Mouse (Mus musculus): Measurements from ENCODE around the gene Serinc5. TPM values are rescaled to one million over a fixed set of nuclear protein-coding genes. Genes with fewer than 3 reads are reported as not detected.
"Not testable (repeated sequence)": the region's sequence is repeated elsewhere in the genome, so short reads cannot be mapped to it uniquely, and the experiment has no call there.

Gene Serinc5
- polyA plus RNA-seq, 1 experiment from 2014 or later = 26.7 TPM

DNA sequence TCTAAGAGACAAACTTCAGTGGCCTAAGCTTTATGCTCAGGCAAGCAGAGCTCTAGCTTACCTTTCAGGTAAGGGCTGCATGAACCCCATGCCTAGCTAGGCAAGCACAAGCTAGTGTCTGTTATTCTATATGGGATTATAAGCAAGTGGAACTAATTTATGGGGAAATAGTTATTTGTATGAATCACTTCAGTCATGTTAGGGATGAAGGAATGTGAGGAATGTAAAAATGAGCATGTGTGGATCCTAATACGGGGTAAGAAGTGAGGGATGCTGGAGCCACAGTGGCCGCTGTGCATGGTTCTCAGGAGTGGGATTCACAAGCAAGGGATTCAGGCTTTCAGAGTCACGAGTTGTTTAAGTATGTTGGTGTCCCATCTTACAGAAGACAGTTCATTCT is 64.4 kb downstream of the Serinc5 start:
- ATAC-seq = no peak
- Histone ChIP-seq H3K4me2 (no peak overlapping the region), H3K9me3 (replicated peaks) (no peaks in the 10 kb centered on the region), H3K36me3 (no peaks in the 10 kb centered on the region; the same call in 1 of the 2 replicates), H3K4me3 (no peak overlapping the region), H3K4me1 (peaks cover 23% of the 10 kb centered on the region), H3K27ac (no peak overlapping the region), H3K9ac (no peak overlapping the region), H3K27me3 (replicated peaks) (no peaks in the 10 kb centered on the region)
- 74% methylated on average over 3 of the region's 3 CpGs for WGBS (ENCODE audit: insufficient replicate concordance)

DNA sequence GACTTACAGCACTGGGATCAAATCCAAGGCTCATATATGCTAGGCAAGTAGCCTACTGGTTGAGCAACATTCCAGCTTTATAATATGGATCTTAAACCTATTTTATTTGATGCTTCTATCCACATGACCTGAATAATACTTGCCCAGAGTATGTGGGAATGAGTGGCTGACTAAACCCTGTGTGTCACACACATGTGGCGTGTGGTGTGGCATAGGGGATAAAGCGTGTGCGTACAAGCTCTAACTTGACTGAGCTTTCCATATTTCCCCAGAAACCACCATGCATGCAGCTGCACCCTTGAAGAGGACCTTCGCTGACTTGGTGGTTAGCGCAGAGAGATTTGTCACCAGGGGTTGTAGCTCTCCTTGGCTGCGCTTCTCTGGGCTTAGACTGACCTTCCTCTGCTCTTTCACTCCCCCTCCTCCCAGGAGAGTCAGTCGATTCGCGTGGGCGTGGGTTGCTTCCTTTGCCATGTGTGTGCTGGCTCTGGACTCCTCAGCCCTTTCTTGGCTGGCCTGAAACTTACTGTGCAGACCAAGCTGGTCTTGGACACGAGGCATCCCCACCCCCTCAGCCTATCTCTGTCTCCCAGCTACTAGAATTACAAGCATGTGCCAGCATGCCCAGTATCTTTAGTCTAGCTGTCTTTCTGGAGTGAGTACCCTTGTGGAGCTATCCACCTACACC is 65.2 kb downstream of the Serinc5 start:
- no peaks in the 10 kb centered on the region for H3K27me3 ChIP-seq (replicated peaks)
- H3K36me3 ChIP-seq = no peaks in the 10 kb centered on the region; the same call in 1 of the 2 replicates
- no peak overlapping the region for H3K4me3 ChIP-seq
- ATAC-seq = peak; percentile 61
- H3K27ac ChIP-seq = no peak overlapping the region
- H3K9me3 ChIP-seq (replicated peaks) = no peaks in the 10 kb centered on the region
- WGBS (ENCODE audit: insufficient replicate concordance) = 70% methylated on average over 11 of the region's 11 CpGs
- H3K4me2 ChIP-seq = no peak overlapping the region
- peaks cover 23% of the 10 kb centered on the region for H3K4me1 ChIP-seq
- no peak overlapping the region; the same call in 1 of the 2 replicates for H3K9ac ChIP-seq

DNA sequence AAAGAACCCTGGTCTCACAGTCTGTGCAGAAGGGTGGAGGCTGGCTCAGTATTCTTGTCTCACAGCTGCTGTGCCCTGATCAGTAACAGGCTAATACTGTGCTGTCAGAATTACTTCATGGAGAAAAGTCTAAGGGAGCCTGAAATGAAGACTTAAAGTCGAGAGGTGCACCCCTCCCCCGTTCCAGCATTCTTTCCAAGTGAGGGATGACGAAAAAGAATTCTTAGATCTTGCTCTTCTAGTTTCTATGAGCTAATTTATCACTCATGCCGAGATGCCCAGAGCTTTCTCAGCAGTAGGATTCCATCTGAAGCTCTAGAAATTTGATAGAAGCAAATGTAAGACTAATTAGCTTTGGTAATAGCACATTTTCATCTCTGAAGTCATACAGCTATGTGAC is 66.8 kb downstream of the Serinc5 start:
- H3K9me3 ChIP-seq (replicated peaks) = no peaks in the 10 kb centered on the region
- H3K27ac ChIP-seq = no peak overlapping the region
- H3K36me3 ChIP-seq = peaks cover 2% of the 10 kb centered on the region
- no peaks in the 10 kb centered on the region for H3K27me3 ChIP-seq (replicated peaks)
- WGBS (ENCODE audit: insufficient replicate concordance) = 69% methylated on average over 4 of the region's 4 CpGs
- ATAC-seq = no peak
- H3K9ac ChIP-seq = no peak overlapping the region
- no peak overlapping the region for H3K4me2 ChIP-seq
- peaks cover 23% of the 10 kb centered on the region for H3K4me1 ChIP-seq
- no peak overlapping the region for H3K4me3 ChIP-seq

DNA sequence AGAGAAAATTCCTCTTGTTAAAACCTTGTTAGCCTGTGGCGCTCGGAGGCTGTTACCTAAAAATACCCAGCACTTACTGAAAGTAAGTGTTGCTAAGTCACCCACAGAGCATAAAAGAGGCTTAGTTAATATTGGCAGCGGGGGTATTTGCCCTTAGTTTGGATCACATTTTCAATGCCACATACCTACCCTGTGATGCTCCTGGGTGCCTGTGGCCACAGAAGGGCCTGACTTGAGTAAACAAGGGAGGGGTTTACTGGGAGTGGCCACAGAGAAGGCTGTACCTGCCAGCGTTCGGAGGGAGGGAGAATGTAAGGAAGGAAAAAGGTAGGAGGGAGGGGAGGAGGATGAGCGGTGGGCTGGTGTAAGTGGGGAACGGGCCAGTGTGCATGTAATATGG is 68.8 kb downstream of the Serinc5 start:
- H3K27ac ChIP-seq = no peak overlapping the region
- no peak overlapping the region for H3K9ac ChIP-seq
- no peak for ATAC-seq
- H3K27me3 ChIP-seq (replicated peaks) = no peaks in the 10 kb centered on the region
- H3K4me1 ChIP-seq = peaks cover 19% of the 10 kb centered on the region
- 80% methylated on average over 7 of the region's 7 CpGs for WGBS (ENCODE audit: insufficient replicate concordance)
- no peaks in the 10 kb centered on the region for H3K9me3 ChIP-seq (replicated peaks)
- H3K36me3 ChIP-seq = peaks cover 21% of the 10 kb centered on the region
- no peak overlapping the region for H3K4me2 ChIP-seq
- H3K4me3 ChIP-seq = no peak overlapping the region

DNA sequence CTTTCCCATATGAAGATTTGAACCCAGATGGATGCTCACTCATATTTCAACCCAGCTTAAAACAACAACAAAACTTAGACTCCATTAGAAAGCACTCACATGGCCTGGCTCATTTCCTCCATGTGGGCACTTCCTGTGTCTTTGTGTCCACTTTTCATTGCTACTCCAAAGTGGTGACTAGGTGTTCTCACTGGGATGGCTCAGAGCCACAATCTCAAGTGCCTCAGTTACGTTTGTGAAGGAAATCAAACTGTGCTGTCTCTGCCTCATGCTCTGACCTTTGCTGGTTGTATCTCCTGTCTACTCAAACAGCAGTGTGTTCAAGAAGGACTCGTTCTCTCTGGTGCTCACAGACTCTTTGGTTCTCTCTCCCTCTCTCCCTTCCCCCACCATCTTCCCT is 70.7 kb downstream of the Serinc5 start:
- Histone ChIP-seq H3K27ac (no peak overlapping the region), H3K4me3 (no peak overlapping the region), H3K9me3 (replicated peaks) (no peaks in the 10 kb centered on the region), H3K36me3 (peaks cover 39% of the 10 kb centered on the region), H3K4me1 (peaks cover 6% of the 10 kb centered on the region), H3K4me2 (no peak overlapping the region), H3K27me3 (replicated peaks) (no peaks in the 10 kb centered on the region), H3K9ac (no peak overlapping the region)
- 71% methylated on average over 2 of the region's 2 CpGs for WGBS (ENCODE audit: insufficient replicate concordance)
- ATAC-seq = no peak

DNA sequence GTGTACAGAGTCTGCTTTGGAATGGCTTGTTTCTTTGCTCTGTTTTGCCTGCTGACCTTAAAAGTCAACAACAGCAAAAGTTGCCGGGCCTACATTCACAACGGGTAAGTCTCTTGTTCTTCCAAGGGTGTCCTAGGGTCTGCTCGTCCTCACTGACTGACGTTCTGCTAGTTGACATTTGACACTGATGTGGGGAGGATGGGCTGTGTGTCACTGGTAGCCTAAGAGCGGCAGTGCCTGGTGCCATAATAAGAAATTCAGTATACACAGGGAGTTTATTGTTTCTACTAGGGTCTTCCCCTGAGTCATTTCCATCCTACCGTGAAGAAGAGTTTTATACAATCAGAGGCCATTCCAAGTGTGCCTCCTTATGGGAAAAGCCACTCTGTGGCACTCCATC is 71.9 kb downstream of the Serinc5 start:
- Histone ChIP-seq H3K27me3 (replicated peaks) (no peaks in the 10 kb centered on the region), H3K4me1 (peaks cover 6% of the 10 kb centered on the region), H3K9ac (no peak overlapping the region), H3K36me3 (peaks cover 52% of the 10 kb centered on the region), H3K9me3 (replicated peaks) (no peaks in the 10 kb centered on the region), H3K4me3 (no peak overlapping the region), H3K4me2 (no peak overlapping the region), H3K27ac (no peak overlapping the region)
- 76% methylated on average over 6 of the region's 6 CpGs for WGBS (ENCODE audit: insufficient replicate concordance)
- ATAC-seq = no peak

DNA sequence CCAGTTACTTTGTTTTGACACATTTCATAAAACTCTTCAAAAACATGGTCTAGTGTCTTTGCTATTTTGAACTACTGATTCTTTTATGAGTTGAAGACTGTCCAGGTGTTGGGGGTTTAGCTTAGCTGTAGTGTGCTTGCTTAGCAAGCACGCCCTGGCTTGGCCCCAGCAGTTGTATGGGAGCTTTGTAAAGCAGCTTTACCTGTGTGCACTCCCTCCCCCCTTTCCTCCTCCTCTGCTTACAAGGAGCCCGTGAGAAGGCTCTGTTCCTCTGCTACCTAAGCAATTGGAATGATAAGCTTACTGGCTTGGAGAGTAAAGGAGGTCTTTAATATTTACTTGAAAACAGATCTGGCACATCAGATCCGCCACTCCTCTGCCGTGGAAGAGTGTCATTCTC is 72.6 kb downstream of the Serinc5 start:
- no peak for ATAC-seq
- Histone ChIP-seq H3K4me1 (peaks cover 6% of the 10 kb centered on the region), H3K4me3 (no peak overlapping the region), H3K36me3 (peaks cover 58% of the 10 kb centered on the region), H3K4me2 (no peak overlapping the region), H3K27ac (no peak overlapping the region), H3K27me3 (replicated peaks) (no peaks in the 10 kb centered on the region), H3K9me3 (replicated peaks) (no peaks in the 10 kb centered on the region), H3K9ac (no peak overlapping the region)
- WGBS (ENCODE audit: insufficient replicate concordance) = 79% methylated on average over 4 of the region's 4 CpGs

DNA sequence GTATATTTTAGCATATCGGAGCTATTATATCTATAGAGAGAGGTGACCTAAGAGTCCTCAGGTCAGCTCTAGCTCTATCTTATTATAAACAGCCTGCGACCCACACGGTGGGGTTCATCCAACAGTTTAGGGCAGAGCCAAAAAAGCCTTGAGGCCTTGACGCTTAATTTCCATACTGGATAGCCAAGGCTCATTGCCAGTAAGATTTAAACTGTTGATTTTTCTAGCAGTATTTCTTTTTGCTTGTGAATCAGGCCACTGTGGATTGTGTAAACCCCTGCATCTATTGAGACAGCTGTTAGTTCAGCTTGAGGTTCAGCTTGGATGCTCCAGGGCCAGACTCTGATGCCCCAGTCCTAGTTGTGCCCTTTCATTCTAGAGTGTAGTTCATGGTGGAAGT is 73.4 kb downstream of the Serinc5 start:
- H3K4me1 ChIP-seq = peaks cover 6% of the 10 kb centered on the region
- no peak overlapping the region for H3K4me2 ChIP-seq
- no peak for ATAC-seq
- peaks cover 66% of the 10 kb centered on the region for H3K36me3 ChIP-seq
- no peak overlapping the region for H3K9ac ChIP-seq
- no peak overlapping the region for H3K27ac ChIP-seq
- WGBS (ENCODE audit: insufficient replicate concordance) = 90% methylated on average over 4 of the region's 4 CpGs
- no peak overlapping the region for H3K4me3 ChIP-seq
- no peaks in the 10 kb centered on the region for H3K27me3 ChIP-seq (replicated peaks)
- no peaks in the 10 kb centered on the region for H3K9me3 ChIP-seq (replicated peaks)

DNA sequence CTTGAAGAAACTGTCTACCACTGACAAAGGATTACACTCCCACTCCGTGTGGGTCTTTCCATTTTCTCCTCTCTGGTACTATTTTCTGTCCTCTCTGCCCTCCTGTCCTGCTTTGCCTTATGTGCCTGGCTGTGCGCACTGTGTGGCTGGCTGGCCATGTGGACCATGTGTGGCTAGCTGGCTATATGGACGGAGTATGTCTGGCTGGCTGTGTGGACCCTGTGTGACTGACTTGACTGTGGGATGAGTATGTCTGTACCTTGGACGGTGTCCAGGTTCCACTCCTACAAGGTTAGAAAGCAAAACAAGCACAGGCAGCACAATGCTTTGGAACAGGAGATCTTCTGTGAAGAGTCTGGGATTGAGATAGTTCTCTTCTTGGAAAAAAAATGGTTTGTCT is 74.4 kb downstream of the Serinc5 start:
- no peak overlapping the region for H3K4me3 ChIP-seq
- no peak for ATAC-seq
- 90% methylated on average over 4 of the region's 4 CpGs for WGBS (ENCODE audit: insufficient replicate concordance)
- H3K27me3 ChIP-seq (replicated peaks) = no peaks in the 10 kb centered on the region
- H3K36me3 ChIP-seq = peaks cover 69% of the 10 kb centered on the region
- no peak overlapping the region for H3K27ac ChIP-seq
- no peaks in the 10 kb centered on the region for H3K9me3 ChIP-seq (replicated peaks)
- H3K9ac ChIP-seq = no peak overlapping the region
- H3K4me2 ChIP-seq = no peak overlapping the region
- H3K4me1 ChIP-seq = no peaks in the 10 kb centered on the region

DNA sequence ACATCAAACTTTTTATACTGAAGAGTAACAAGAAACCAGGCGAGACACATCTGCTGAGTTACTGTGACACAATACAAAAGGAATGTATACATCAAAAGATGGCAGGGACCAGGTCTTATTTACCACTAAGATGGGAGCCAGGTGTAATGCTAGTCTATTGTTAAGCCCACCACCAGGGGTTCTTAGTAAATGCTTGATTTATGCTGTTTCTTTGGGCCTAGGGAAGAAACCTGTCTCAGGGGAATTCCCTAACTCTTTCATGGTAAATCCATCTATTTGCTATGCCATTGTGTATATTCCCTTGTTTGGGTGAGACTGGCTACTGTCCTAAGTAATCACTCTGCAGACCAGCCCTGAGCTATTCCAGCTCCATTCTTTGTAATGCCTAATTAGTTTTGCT is 76.3 kb downstream of the Serinc5 start:
- not testable (repeated sequence) for H3K9me3 ChIP-seq (replicated peaks); H3K4me1 ChIP-seq; ATAC-seq; H3K9ac ChIP-seq; H3K27ac ChIP-seq; H3K4me2 ChIP-seq; H3K4me3 ChIP-seq; H3K27me3 ChIP-seq (replicated peaks)
- WGBS (ENCODE audit: insufficient replicate concordance) = 89% methylated on average over 1 of the region's 1 CpGs
- H3K36me3 ChIP-seq = peaks cover 86% of the 10 kb centered on the region

DNA sequence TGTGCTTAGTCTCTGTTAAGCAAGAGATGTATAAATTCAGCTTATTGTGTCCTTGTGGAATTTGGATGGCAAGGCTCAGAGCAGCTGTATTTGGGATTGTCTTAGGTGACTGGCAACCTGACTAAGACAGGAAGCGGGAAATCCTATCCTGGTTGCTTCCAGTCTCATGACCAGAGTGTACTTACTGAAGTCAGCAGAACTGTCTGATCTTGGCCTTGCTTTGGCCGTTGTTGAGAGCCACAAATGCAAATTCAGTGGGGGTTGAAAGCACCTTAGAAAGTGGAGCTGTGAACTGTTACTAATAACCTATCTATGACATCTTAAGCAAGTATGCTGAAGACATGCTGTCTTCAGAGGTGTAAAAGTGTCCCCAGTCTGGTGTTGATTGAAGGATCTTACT is 78.2 kb downstream of the Serinc5 start:
- Histone ChIP-seq H3K27ac (no peak overlapping the region), H3K9ac (no peak overlapping the region), H3K4me2 (no peak overlapping the region), H3K27me3 (replicated peaks) (no peaks in the 10 kb centered on the region), H3K4me3 (no peak overlapping the region), H3K9me3 (replicated peaks) (no peaks in the 10 kb centered on the region), H3K4me1 (no peaks in the 10 kb centered on the region), H3K36me3 (peaks cover 85% of the 10 kb centered on the region)
- 76% methylated on average over 2 of the region's 2 CpGs for WGBS (ENCODE audit: insufficient replicate concordance)
- ATAC-seq = no peak

DNA sequence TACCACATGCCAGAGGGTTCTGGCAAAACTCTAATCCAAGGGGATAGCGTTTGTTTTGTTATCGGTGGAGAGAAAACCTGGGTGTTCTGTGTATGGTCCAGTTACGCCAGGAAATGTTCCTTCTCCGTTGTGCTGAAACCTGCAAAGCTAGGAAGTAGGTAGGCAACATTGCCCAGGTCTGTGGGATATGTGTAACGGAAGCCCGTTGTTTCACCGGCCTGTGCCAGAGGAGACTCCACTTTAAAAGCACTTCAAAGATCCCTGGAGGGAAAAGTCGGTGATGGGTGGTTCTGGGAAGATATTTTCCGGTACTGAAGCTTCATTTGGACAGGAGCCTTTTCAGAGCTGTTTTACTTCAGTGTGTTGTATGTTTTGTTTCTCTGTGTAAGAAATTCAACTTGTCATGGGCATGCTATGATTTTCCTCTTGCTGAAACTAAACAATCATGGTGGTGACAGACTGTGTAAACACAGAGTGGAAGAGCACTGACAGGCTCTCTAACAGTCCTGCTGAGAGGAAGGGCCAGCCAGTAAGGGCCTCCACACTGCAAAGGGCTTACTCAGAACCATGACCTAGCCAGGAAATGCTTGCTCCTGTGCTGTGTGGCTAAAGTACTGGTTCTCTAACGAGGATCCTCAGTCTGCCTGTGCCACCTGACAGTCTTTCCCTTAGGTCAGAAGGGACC is 83.1 kb downstream of the Serinc5 start:
- Histone ChIP-seq H3K4me2 (no peak overlapping the region), H3K4me3 (no peak overlapping the region), H3K4me1 (no peaks in the 10 kb centered on the region), H3K27ac (no peak overlapping the region), H3K9ac (no peak overlapping the region), H3K27me3 (replicated peaks) (no peaks in the 10 kb centered on the region), H3K36me3 (peaks cover 85% of the 10 kb centered on the region), H3K9me3 (replicated peaks) (no peaks in the 10 kb centered on the region)
- ATAC-seq = 0 out of 2 replicates have a peak, but pooled peaks have one; percentile 21
- 78% methylated on average over 10 of the region's 10 CpGs for WGBS (ENCODE audit: insufficient replicate concordance)
